Mouse (Mus musculus) cerebellum, adult 2 months (tissue): ENCODE measurements around the gene Bloc1s4.

Experiments used
- CTCF ChIP-seq: fragments of 200-500 bp; IDR thresholded peaks from 2 replicates; pipeline ENCODE4 v1.5.1; 2011; ENCODE audit warnings: low read depth, mild to moderate bottlenecking, control low read depth, low read length, moderate library complexity, borderline replicate concordance; ENCODE audit not compliant: insufficient read depth
- POLR2A ChIP-seq: fragments of 200-500 bp; IDR thresholded peaks from 2 replicates; pipeline ENCODE4 v1.6.1; 2011; ENCODE audit warnings: low read length, control low read depth, borderline replicate concordance; ENCODE audit not compliant: insufficient read depth

DNA sequence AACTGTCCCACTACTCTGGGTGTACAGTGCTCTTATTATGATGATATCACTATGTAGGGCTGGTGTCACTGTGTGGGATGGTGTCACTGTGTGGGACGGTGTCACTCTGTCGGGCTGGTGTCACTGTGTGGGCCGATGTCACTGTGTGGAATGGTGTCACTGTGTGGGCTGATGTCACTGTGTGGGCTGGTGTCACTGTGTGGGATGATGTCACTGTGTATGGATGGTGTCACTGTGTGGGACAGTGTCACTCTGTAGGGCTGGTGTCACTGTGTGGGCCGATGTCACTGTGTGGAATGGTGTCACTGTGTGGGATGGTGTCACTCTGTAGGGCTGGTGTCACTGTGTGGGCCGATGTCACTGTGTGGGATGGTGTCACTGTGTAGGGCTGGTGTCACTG, 37.6 kb upstream of the Bloc1s4 start:
- TF ChIP-seq POLR2A (no peak), CTCF (no peak)
